Mouse (Mus musculus) limb, embryonic 15.5 days (tissue): ENCODE data around the gene Gpx5. TPM values are rescaled to one million over a fixed set of nuclear protein-coding genes. Genes with fewer than 3 reads are reported as not detected.
"Not testable (repeated sequence)": the region's sequence is repeated elsewhere in the genome, so short reads cannot be mapped to it uniquely, and the experiment has no call there.

Experiments used
- ATAC-seq: fragments of 200-750 bp; cut with Nextera tagmentation; 2 replicates; pipeline ENCODE4 v1.8.0; 2017; ENCODE audit warnings: low read depth, moderate TSS enrichment; ENCODE audit not compliant: insufficient number of reproducible peaks, low FRiP score, low TSS enrichment
- H3K27ac ChIP-seq: fragments of 300-500 bp; sonication (generic); 2 replicates; pipeline ENCODE4 v1.5.1; 2015; ENCODE audit warnings: moderate library complexity, mild to moderate bottlenecking, inconsistent platforms
- H3K27me3 ChIP-seq: fragments of 300-500 bp; sonication (generic); 2 replicates; pipeline ENCODE4 v1.6.1; 2015; ENCODE audit warnings: inconsistent platforms
- H3K36me3 ChIP-seq: fragments of 300-500 bp; sonication (generic); 2 replicates; pipeline ENCODE4 v1.6.1; 2015; ENCODE audit warnings: inconsistent platforms
- H3K4me1 ChIP-seq: fragments of 300-500 bp; sonication (generic); 2 replicates; pipeline ENCODE4 v1.6.1; 2015; ENCODE audit warnings: inconsistent platforms
- H3K4me2 ChIP-seq: fragments of 300-500 bp; sonication (generic); 2 replicates; pipeline ENCODE4 v1.6.1; 2015; ENCODE audit warnings: mild to moderate bottlenecking, inconsistent platforms
- H3K4me3 ChIP-seq: fragments of 300-500 bp; sonication (generic); 2 replicates; pipeline ENCODE4 v1.5.1; 2015; ENCODE audit warnings: mild to moderate bottlenecking, inconsistent platforms
- H3K9ac ChIP-seq: fragments of 300-500 bp; sonication (generic); 2 replicates; pipeline ENCODE4 v1.6.1; 2015; ENCODE audit warnings: inconsistent platforms
- H3K9me3 ChIP-seq: fragments of 300-500 bp; sonication (generic); 2 replicates; pipeline ENCODE4 v1.6.1; 2016; ENCODE audit warnings: inconsistent platforms
- WGBS: fragments of 180-500 bp; shearing (Covaris S2); methylation state at CpG from one replicate; pipeline ENCODE4 v1.1.7; 2015; 5-methylcytosine and 5-hydroxymethylcytosine counted together
- polyA plus RNA-seq: library from polyadenylated mRNA; unstranded; fragments of >200 nt; fragmentation: Nextera tagmentation; extraction: Ambion mirVana; gene quantifications from 2 replicates; pipeline ENCODE4 v1.2.1, GENCODE M21; 2015

Gene Gpx5
- polyA plus RNA-seq, 1 experiment from 2014 or later = not detected

GRCm38 (mm10) chr13:21246276-21246675 lies 46.3 kb downstream of the Gpx5 start:
- ATAC-seq = no peak
- 46% methylated on average over 2 of the region's 2 CpGs for WGBS

GRCm38 (mm10) chr13:21244967-21245366 lies 47.6 kb downstream of the Gpx5 start:
- not testable (repeated sequence) for ATAC-seq, H3K4me1 ChIP-seq, H3K36me3 ChIP-seq, H3K4me2 ChIP-seq, H3K27me3 ChIP-seq, H3K9ac ChIP-seq, H3K4me3 ChIP-seq, H3K9me3 ChIP-seq, H3K27ac ChIP-seq
- 40% methylated on average over 1 of the region's 1 CpGs for WGBS

More at GRCm38 (mm10) chr13:21246276-21246675, 46.3 kb downstream of the Gpx5 start:
- Histone ChIP-seq H3K4me2 (no peak overlapping the region), H3K36me3 (no peaks in the 10 kb centered on the region), H3K27me3 (peaks cover 4% of the 10 kb centered on the region; the same call in 1 of the 2 replicates), H3K9me3 (no peaks in the 10 kb centered on the region), H3K4me3 (no peak overlapping the region), H3K27ac (no peak overlapping the region), H3K4me1 (0 out of 2 replicates have a peak, but pooled peaks cover 7% of the 10 kb centered on the region), H3K9ac (no peak overlapping the region)

- 69% methylated on average over 5 of the region's 5 CpGs for WGBS
- Histone ChIP-seq H3K36me3 (no peaks in the 10 kb centered on the region), H3K27me3 (peaks cover 4% of the 10 kb centered on the region; the same call in 1 of the 2 replicates), H3K9ac (no peak overlapping the region), H3K4me2 (no peak overlapping the region), H3K4me1 (0 out of 2 replicates have a peak, but pooled peaks cover 7% of the 10 kb centered on the region), H3K27ac (no peak overlapping the region), H3K4me3 (no peak overlapping the region), H3K9me3 (no peaks in the 10 kb centered on the region)
- ATAC-seq = no peak
These were observed 48.4 kb downstream of the Gpx5 start for GRCm38 (mm10) chr13:21244089-21244488.

GRCm38 (mm10) chr13:21243196-21243595 lies 49.3 kb downstream of the Gpx5 start:
- WGBS = 16% methylated on average over 13 of the region's 13 CpGs
- H3K36me3 ChIP-seq = no peaks in the 10 kb centered on the region
- no peaks in the 10 kb centered on the region for H3K9me3 ChIP-seq
- no peak overlapping the region for H3K9ac ChIP-seq
- H3K27ac ChIP-seq = no peak overlapping the region
- H3K4me3 ChIP-seq = peak overlapping the region; percentile 25
- H3K27me3 ChIP-seq = peaks cover 4% of the 10 kb centered on the region; the same call in 1 of the 2 replicates
- ATAC-seq = no peak
- H3K4me2 ChIP-seq = peak overlapping the region; percentile 47
- 0 out of 2 replicates have a peak, but pooled peaks cover 7% of the 10 kb centered on the region for H3K4me1 ChIP-seq

- Histone ChIP-seq H3K27me3 (peaks cover 4% of the 10 kb centered on the region; the same call in 1 of the 2 replicates), H3K36me3 (no peaks in the 10 kb centered on the region), H3K27ac (no peak overlapping the region), H3K4me2 (peak overlapping the region; percentile 47), H3K4me1 (0 out of 2 replicates have a peak, but pooled peaks cover 7% of the 10 kb centered on the region), H3K9ac (no peak overlapping the region; the same call in 1 of the 2 replicates), H3K9me3 (no peaks in the 10 kb centered on the region), H3K4me3 (peak overlapping the region; percentile 25)
- no peak for ATAC-seq
- 8% methylated on average over 16 of the region's 16 CpGs for WGBS
These were observed 50.0 kb downstream of the Gpx5 start for GRCm38 (mm10) chr13:21242408-21243125.

GRCm38 (mm10) chr13:21240788-21241187 lies 51.7 kb downstream of the Gpx5 start:
- WGBS = 15% methylated on average over 7 of the region's 7 CpGs
- H3K9me3 ChIP-seq = no peaks in the 10 kb centered on the region
- no peaks in the 10 kb centered on the region for H3K36me3 ChIP-seq

GRCm38 (mm10) chr13:21237161-21237560 lies 55.4 kb downstream of the Gpx5 start:
- Histone ChIP-seq H3K9me3 (no peaks in the 10 kb centered on the region), H3K9ac (no peak overlapping the region)
- 31% methylated on average over 6 of the region's 6 CpGs for WGBS

More at GRCm38 (mm10) chr13:21240788-21241187, 51.7 kb downstream of the Gpx5 start:
- ATAC-seq = no peak
- no peak overlapping the region for H3K4me2 ChIP-seq
- 0 out of 2 replicates have a peak, but pooled peaks cover 7% of the 10 kb centered on the region for H3K4me1 ChIP-seq
- no peak overlapping the region for H3K9ac ChIP-seq
- peaks cover 4% of the 10 kb centered on the region; the same call in 1 of the 2 replicates for H3K27me3 ChIP-seq
- no peak overlapping the region for H3K27ac ChIP-seq
- no peak overlapping the region for H3K4me3 ChIP-seq

GRCm38 (mm10) chr13:21236714-21237113 lies 55.8 kb downstream of the Gpx5 start:
- ATAC-seq = no peak
- no peaks in the 10 kb centered on the region for H3K9me3 ChIP-seq
- peaks cover 5% of the 10 kb centered on the region for H3K4me1 ChIP-seq
- H3K4me3 ChIP-seq = no peak overlapping the region
- H3K9ac ChIP-seq = no peak overlapping the region
- H3K36me3 ChIP-seq = no peaks in the 10 kb centered on the region
- 56% methylated on average over 2 of the region's 2 CpGs for WGBS
- H3K27ac ChIP-seq = no peak overlapping the region
- H3K4me2 ChIP-seq = no peak overlapping the region
- no peaks in the 10 kb centered on the region for H3K27me3 ChIP-seq

More at GRCm38 (mm10) chr13:21237161-21237560, 55.4 kb downstream of the Gpx5 start:
- Histone ChIP-seq H3K4me2 (no peak overlapping the region), H3K27ac (no peak overlapping the region), H3K27me3 (no peaks in the 10 kb centered on the region), H3K36me3 (no peaks in the 10 kb centered on the region), H3K4me3 (no peak overlapping the region), H3K4me1 (peaks cover 5% of the 10 kb centered on the region)
- ATAC-seq = no peak

Other genes with a start within 250 kb of the Gpx5 start
- gene Olfr1370, start 217.8 kb downstream of the Gpx5 start, polyA plus RNA-seq = not detected in 2 replicates
- gene Olfr1369-ps1, start 181.2 kb downstream of the Gpx5 start, polyA plus RNA-seq = 0.05 and 0.09 TPM in 2 replicates
- not detected in 2 replicates for gene Olfr263, start 163.1 kb downstream of the Gpx5 start, polyA plus RNA-seq
- not detected in 2 replicates for gene Olfr1368, start 146.9 kb downstream of the Gpx5 start, polyA plus RNA-seq
- gene Trim27, start 113.3 kb downstream of the Gpx5 start, polyA plus RNA-seq = 106 and 121 TPM in 2 replicates
- 0.23 TPM in 1 of 2 replicates, not detected in the other for gene Gpx6, start 19.4 kb upstream of the Gpx5 start, polyA plus RNA-seq
- not detected in 2 replicates for gene Olfr1367, start 54.2 kb upstream of the Gpx5 start, polyA plus RNA-seq
- gene Zscan12, start 70.1 kb upstream of the Gpx5 start, polyA plus RNA-seq = 9.2 and 10.2 TPM in 2 replicates
- gene Zkscan3, start 110.0 kb upstream of the Gpx5 start, polyA plus RNA-seq = 84.1 and 85.7 TPM in 2 replicates
- 2.4 and 2.5 TPM in 2 replicates for gene Pgbd1, start 148.3 kb upstream of the Gpx5 start, polyA plus RNA-seq
- gene Zscan26, start 161.0 kb upstream of the Gpx5 start, polyA plus RNA-seq = 26.1 and 26.3 TPM in 2 replicates
- 2.2 and 2.3 TPM in 2 replicates for gene Nkapl, start 175.8 kb upstream of the Gpx5 start, polyA plus RNA-seq
- gene Zkscan4, start 186.2 kb upstream of the Gpx5 start, polyA plus RNA-seq = 3.4 and 4.1 TPM in 2 replicates
- gene Gm10065, start 186.7 kb upstream of the Gpx5 start, polyA plus RNA-seq = not detected in 2 replicates
- 0.19 and 0.41 TPM in 2 replicates for gene AK157302, start 202.5 kb upstream of the Gpx5 start, polyA plus RNA-seq
- 5.2 and 7.3 TPM in 2 replicates for gene Gm11273, start 208.7 kb upstream of the Gpx5 start, polyA plus RNA-seq
- 6.1 TPM in 2 replicates for gene Zkscan8, start 238.4 kb upstream of the Gpx5 start, polyA plus RNA-seq